Mouse (Mus musculus) forebrain, embryonic 16.5 days (tissue): ENCODE data around the gene Gsk3b. TPM values are rescaled to one million over a fixed set of nuclear protein-coding genes. Genes with fewer than 3 reads are reported as not detected.

Source experiments
- ATAC-seq: fragments of 200-750 bp; cut with Nextera tagmentation; 2 replicates; pipeline ENCODE4 v1.8.0; 2017; ENCODE audit warnings: mild to moderate bottlenecking, moderate library complexity
- H3K27ac ChIP-seq: fragments of 300-500 bp; sonication (generic); 2 replicates; pipeline ENCODE4 v1.5.1; 2014; ENCODE audit warnings: low read length, control low read depth
- H3K27me3 ChIP-seq: fragments of 300-500 bp; sonication (generic); replicated peaks from 2 replicates; pipeline ENCODE4 v1.6.1; 2014; ENCODE audit warnings: low read length; ENCODE audit not compliant: control insufficient read depth, insufficient read depth
- H3K36me3 ChIP-seq: fragments of 300-500 bp; sonication (generic); 2 replicates; pipeline ENCODE4 v1.6.1; 2014; ENCODE audit not compliant: control insufficient read depth, insufficient read depth
- H3K4me1 ChIP-seq: fragments of 300-500 bp; sonication (generic); replicated peaks from 2 replicates; pipeline ENCODE4 v1.6.1; 2014; ENCODE audit warnings: low read length; ENCODE audit not compliant: control insufficient read depth, insufficient read depth
- H3K4me2 ChIP-seq: fragments of 300-500 bp; sonication (generic); 2 replicates; pipeline ENCODE4 v1.6.1; 2014; ENCODE audit warnings: mild to moderate bottlenecking, low read length, control low read depth
- H3K4me3 ChIP-seq: fragments of 300-500 bp; sonication (generic); replicated peaks from 2 replicates; pipeline ENCODE4 v1.5.1; 2014; ENCODE audit warnings: mild to moderate bottlenecking, low read length, control low read depth
- H3K9ac ChIP-seq: fragments of 300-500 bp; sonication (generic); replicated peaks from 2 replicates; pipeline ENCODE4 v1.6.1; 2014; ENCODE audit warnings: low read depth, low read length, control low read depth
- H3K9me3 ChIP-seq: fragments of 300-500 bp; sonication (generic); 2 replicates; pipeline ENCODE4 v1.6.1; 2016; ENCODE audit warnings: low read length; ENCODE audit not compliant: control insufficient read depth
- WGBS: fragments of 180-500 bp; shearing (Covaris S2); extraction: QIAGEN DNeasy Blood & Tissue Kit; methylation state at CpG from one replicate; pipeline ENCODE4 v1.1.7; 2014; 5-methylcytosine and 5-hydroxymethylcytosine counted together
- polyA plus RNA-seq: library from polyadenylated mRNA; unstranded; fragments of >200 nt; fragmentation: Nextera tagmentation; extraction: Ambion mirVana; gene quantifications from 2 replicates; pipeline ENCODE4 v1.2.1, GENCODE M21; 2015

Gsk3b gene
- polyA plus RNA-seq, 1 experiment from 2014 or later = 155 TPM

GRCm38 (mm10) chr16:38245849-38246585 is 157.2 kb downstream of the Gsk3b start:
- 82% methylated on average over 5 of the region's 5 CpGs for WGBS
- no peak overlapping the region for H3K9ac ChIP-seq
- H3K4me1 ChIP-seq = no peaks in the 10 kb centered on the region
- ATAC-seq = no peak
- H3K4me2 ChIP-seq = no peak overlapping the region
- H3K4me3 ChIP-seq = no peak overlapping the region
- H3K27ac ChIP-seq = no peak overlapping the region
- H3K36me3 ChIP-seq = peaks cover 8% of the 10 kb centered on the region
- no peaks in the 10 kb centered on the region for H3K27me3 ChIP-seq
- no peaks in the 10 kb centered on the region for H3K9me3 ChIP-seq

DNA sequence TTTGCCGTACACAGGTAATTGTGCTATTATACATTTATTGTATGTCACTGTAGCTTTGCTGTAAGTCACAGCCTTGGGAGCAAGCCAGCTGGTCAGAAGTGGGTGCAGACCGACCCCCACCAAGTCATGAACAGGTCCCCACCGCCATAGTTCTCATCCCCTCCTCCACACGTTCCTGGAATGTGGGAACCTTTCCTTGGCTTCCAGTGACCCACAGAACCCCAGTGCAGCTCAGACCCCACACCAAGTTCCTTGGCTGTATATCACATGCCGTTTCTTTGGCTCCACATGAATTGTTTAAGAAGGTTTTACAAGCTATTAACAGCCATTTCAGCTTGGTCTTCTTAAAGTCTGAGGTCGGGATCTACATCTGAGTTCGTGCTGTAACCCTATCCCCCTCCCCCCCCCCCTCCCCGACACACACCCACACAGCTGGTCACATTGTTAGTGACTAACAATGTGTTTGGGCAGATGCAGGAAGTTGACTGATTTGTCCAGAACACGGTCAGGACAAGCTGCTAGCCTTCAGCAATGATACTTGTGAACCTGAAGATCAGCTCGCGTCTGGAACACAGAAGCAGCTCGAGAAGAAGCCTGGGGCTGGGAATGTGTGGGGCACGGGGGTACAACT is 159.6 kb downstream of the Gsk3b start:
- Histone ChIP-seq H3K27ac (no peak overlapping the region), H3K4me2 (no peak overlapping the region), H3K4me3 (no peak overlapping the region), H3K36me3 (peaks cover 4% of the 10 kb centered on the region; the same call in 1 of the 2 replicates), H3K27me3 (no peaks in the 10 kb centered on the region), H3K9me3 (no peaks in the 10 kb centered on the region), H3K4me1 (no peaks in the 10 kb centered on the region), H3K9ac (no peak overlapping the region)
- 63% methylated on average over 13 of the region's 13 CpGs for WGBS
- no peak for ATAC-seq

DNA sequence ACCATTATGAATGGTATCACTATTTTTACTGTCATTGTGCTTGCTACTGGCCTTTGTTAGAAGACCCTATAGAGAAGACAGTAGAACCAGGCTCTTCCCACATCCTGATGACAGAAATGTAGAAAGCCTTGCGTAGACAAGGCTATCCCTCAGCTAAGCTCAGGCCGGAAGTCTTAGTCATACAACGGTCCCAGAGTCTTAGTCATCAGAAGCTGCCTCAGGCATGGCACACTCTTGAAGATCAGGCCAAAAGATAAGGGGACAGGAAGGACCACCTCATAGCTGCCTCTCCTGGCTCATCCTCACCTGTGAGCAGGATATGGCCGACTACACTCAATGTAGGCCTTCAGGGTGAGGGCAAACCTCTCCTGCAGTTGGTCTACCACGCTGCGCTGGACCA is 161.7 kb downstream of the Gsk3b start:
- Histone ChIP-seq H3K4me1 (no peaks in the 10 kb centered on the region), H3K27ac (no peak overlapping the region), H3K9me3 (no peaks in the 10 kb centered on the region), H3K4me2 (no peak overlapping the region), H3K4me3 (no peak overlapping the region), H3K27me3 (no peaks in the 10 kb centered on the region), H3K36me3 (peaks cover 3% of the 10 kb centered on the region; the same call in 1 of the 2 replicates), H3K9ac (no peak overlapping the region)
- ATAC-seq = no peak
- WGBS = 94% methylated on average over 6 of the region's 6 CpGs

GRCm38 (mm10) chr16:38254001-38254400 is 165.2 kb downstream of the Gsk3b start:
- 80% methylated on average over 14 of the region's 14 CpGs for WGBS
- H3K36me3 ChIP-seq = no peaks in the 10 kb centered on the region
- no peak overlapping the region for H3K4me2 ChIP-seq
- H3K9me3 ChIP-seq = no peaks in the 10 kb centered on the region
- no peaks in the 10 kb centered on the region for H3K27me3 ChIP-seq
- no peak overlapping the region for H3K4me3 ChIP-seq
- H3K4me1 ChIP-seq = no peaks in the 10 kb centered on the region
- H3K27ac ChIP-seq = no peak overlapping the region
- no peak overlapping the region for H3K9ac ChIP-seq
- no peak for ATAC-seq

GRCm38 (mm10) chr16:38255107-38255506 is 166.3 kb downstream of the Gsk3b start:
- Histone ChIP-seq H3K4me1 (no peaks in the 10 kb centered on the region), H3K4me2 (no peak overlapping the region), H3K4me3 (no peak overlapping the region), H3K27me3 (no peaks in the 10 kb centered on the region), H3K9me3 (no peaks in the 10 kb centered on the region), H3K9ac (no peak overlapping the region), H3K36me3 (no peaks in the 10 kb centered on the region), H3K27ac (no peak overlapping the region)
- WGBS = 80% methylated on average over 4 of the region's 4 CpGs
- no peak for ATAC-seq

DNA sequence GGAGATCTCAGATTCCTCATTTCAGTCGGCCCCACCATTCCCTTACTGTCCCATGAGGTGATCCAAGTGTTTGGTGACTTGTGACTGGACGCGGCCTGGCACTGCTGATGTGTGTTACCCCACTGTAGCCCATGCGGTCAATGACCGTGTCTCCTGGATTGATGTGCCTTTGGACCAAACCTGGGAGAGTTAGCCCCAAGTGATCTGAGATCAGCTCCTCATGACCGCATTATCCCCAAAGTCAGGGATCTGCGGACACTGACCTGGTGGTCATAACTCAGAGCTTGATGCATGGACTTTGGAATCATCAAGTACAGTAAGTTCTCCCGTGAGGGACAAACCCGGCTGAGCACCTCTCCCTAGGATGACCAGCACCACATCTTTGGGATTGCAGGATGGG is 167.1 kb downstream of the Gsk3b start:
- no peak overlapping the region for H3K9ac ChIP-seq
- 94% methylated on average over 9 of the region's 9 CpGs for WGBS
- no peak overlapping the region for H3K4me2 ChIP-seq
- no peaks in the 10 kb centered on the region for H3K27me3 ChIP-seq
- no peak overlapping the region for H3K4me3 ChIP-seq
- H3K36me3 ChIP-seq = no peaks in the 10 kb centered on the region
- no peak overlapping the region for H3K27ac ChIP-seq
- H3K4me1 ChIP-seq = no peaks in the 10 kb centered on the region
- no peaks in the 10 kb centered on the region for H3K9me3 ChIP-seq
- no peak for ATAC-seq

DNA sequence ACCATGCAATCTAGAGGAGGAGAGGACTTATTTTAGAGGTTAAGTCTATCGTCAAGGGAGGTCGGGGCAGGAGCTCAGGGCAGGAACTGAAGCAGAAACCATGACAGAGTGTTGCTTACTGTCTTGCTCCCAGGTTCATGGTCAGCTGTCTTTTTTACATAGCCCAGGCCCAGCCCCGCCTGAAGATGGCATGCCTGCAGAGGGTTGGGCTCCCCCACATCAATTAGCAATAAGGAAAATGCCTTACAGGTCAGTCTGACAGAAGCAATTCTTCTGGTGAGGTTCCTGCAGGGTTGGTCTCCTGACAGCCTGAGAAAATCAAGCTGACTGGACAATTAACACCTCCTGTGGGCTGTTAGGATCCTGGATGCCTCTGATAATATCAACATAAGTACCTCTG is 182.8 kb downstream of the Gsk3b start:
- 88% methylated on average over 3 of the region's 3 CpGs for WGBS
- no peaks in the 10 kb centered on the region for H3K36me3 ChIP-seq

GRCm38 (mm10) chr16:38272483-38272882 is 183.7 kb downstream of the Gsk3b start:
- Histone ChIP-seq H3K4me2 (no peak overlapping the region), H3K9me3 (no peaks in the 10 kb centered on the region), H3K9ac (no peak overlapping the region), H3K27me3 (no peaks in the 10 kb centered on the region), H3K4me3 (no peak overlapping the region), H3K4me1 (no peaks in the 10 kb centered on the region), H3K27ac (no peak overlapping the region), H3K36me3 (no peaks in the 10 kb centered on the region)
- ATAC-seq = peak; percentile 43; the same call in 1 of the 2 replicates
- WGBS = 14% methylated on average over 5 of the region's 5 CpGs

More for the DNA sequence above, 182.8 kb downstream of the Gsk3b start:
- Histone ChIP-seq H3K9ac (no peak overlapping the region), H3K4me2 (no peak overlapping the region), H3K4me3 (no peak overlapping the region), H3K4me1 (no peaks in the 10 kb centered on the region), H3K9me3 (no peaks in the 10 kb centered on the region), H3K27me3 (no peaks in the 10 kb centered on the region), H3K27ac (no peak overlapping the region)
- no peak for ATAC-seq

DNA sequence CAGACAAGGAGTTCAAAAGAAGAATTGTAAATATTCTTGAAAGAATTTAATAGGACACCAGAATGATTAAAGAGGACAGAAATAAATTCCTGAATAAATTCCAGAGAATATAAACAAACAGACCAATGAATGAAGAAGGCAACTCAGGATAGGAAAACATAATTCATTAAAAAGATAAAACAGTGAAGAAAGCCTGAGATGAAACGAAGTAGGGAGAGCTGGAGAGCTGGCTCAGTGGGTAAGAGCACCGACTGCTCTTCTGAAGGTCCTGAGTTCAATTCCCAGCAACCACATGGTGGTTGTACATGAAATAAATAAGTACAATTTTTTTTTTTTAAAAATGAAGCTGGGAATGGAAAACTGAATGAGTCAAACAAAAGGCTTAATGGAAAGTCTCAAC is 185.9 kb downstream of the Gsk3b start:
- 79% methylated on average over 2 of the region's 2 CpGs for whole genome bisulfite sequencing
- no peak overlapping the region for H3K9ac ChIP-seq
- H3K27ac ChIP-seq = no peak overlapping the region
- no peak overlapping the region for H3K4me3 ChIP-seq
- no peaks in the 10 kb centered on the region for H3K9me3 ChIP-seq
- no peak for ATAC-seq
- H3K36me3 ChIP-seq = no peaks in the 10 kb centered on the region
- no peak overlapping the region for H3K4me2 ChIP-seq
- H3K4me1 ChIP-seq = no peaks in the 10 kb centered on the region
- no peaks in the 10 kb centered on the region for H3K27me3 ChIP-seq
